Comparison of ENCODE assay signal across 8 mouse cellular contexts in the genomic region with DNA sequence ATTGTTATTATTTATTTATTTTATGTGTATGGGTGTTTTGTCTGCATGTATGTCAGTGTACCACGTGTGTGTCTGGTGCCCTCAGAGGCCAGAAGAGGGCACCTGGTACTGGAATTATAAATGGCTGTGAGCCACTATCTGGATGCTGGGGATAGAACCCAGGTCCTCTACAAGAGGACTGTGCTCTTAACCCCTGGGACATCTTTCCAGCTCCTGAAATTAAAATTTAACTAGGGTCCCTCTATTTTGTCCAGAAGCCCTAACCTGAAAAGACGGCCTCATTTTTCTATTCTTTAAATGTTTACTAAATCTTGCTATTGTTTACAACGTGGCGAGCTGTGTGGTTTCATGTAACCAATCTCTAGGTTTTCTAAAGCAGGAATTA. TPM values are rescaled to one million over a fixed set of nuclear protein-coding genes. Genes with fewer than 3 reads are reported as not detected.
DNase-seq lines count a peak whose midpoint lies in the region; ATAC-seq and TF ChIP-seq lines count a peak whose summit lies in the region.

No protein-coding gene starts in this region.

- H3K4me1 ChIP-seq in limb, embryonic 12.5 days (replicated peaks), result peaks cover 29% of the 10 kb centered on the region
- peaks cover 34% of the 10 kb centered on the region for H3K4me1 ChIP-seq in neural tube, embryonic 14.5 days (ENCODE audit: control insufficient read depth, insufficient read depth, low read length)

- peaks cover 39% of the 10 kb centered on the region for H3K27me3 ChIP-seq in limb, embryonic 12.5 days
- H3K27me3 ChIP-seq in neural tube, embryonic 14.5 days (ENCODE audit: control insufficient read depth, insufficient read depth, low read length), result no peaks in the 10 kb centered on the region

- intact Hi-C loops in gastrocnemius, adult 2 months (cut with DNase I), result loop anchor here (2.0 kb wide), 1 partner anchor 47 kb away; no protein-coding TSS in a partner anchor

- H3K36me3 ChIP-seq in limb, embryonic 12.5 days, result peaks cover 21% of the 10 kb centered on the region
- H3K36me3 ChIP-seq in neural tube, embryonic 14.5 days (ENCODE audit: control insufficient read depth, insufficient read depth, low read length), result peaks cover 12% of the 10 kb centered on the region

- peak overlapping the region; percentile 80 for H3K4me2 ChIP-seq in limb, embryonic 12.5 days
- peak overlapping the region; percentile 93; the same call in 1 of the 2 replicates for H3K4me2 ChIP-seq in neural tube, embryonic 14.5 days (ENCODE audit: low read depth, low read length)

- ATAC-seq in limb, embryonic 12.5 days (ENCODE audit: insufficient number of reproducible peaks, insufficient read depth, low FRiP score, low TSS enrichment, low read depth), result no peak; the same call in 1 of the 2 replicates
- no peak; the same call in 1 of the 2 replicates for ATAC-seq in neural tube, embryonic 14.5 days (ENCODE audit: low read depth)

- H3K9ac ChIP-seq in limb, embryonic 12.5 days (replicated peaks), result no peak overlapping the region
- peak overlapping the region; percentile 99; the same call in 1 of the 2 replicates for H3K9ac ChIP-seq in neural tube, embryonic 14.5 days (replicated peaks; ENCODE audit: low read depth, low read length)

- TF ChIP-seq CTCF in gastrocnemius, adult 2 months (IDR thresholded peaks at IDR 0.05), result peak; percentile 39

- H3K9me3 ChIP-seq in limb, embryonic 12.5 days, result no peaks in the 10 kb centered on the region
- no peaks in the 10 kb centered on the region for H3K9me3 ChIP-seq in neural tube, embryonic 14.5 days (ENCODE audit: control insufficient read depth, low read length)

- peak overlapping the region; percentile 99 for H3K27ac ChIP-seq in gastrocnemius, adult 2 months
- H3K27ac ChIP-seq in limb, embryonic 12.5 days, result no peak overlapping the region
- no peak overlapping the region for H3K27ac ChIP-seq in neural tube, embryonic 14.5 days (ENCODE audit: low read depth, low read length)

- peak overlapping the region; percentile 99 for H3K4me3 ChIP-seq in gastrocnemius, adult 2 months
- H3K4me3 ChIP-seq in limb, embryonic 12.5 days (replicated peaks), result peak overlapping the region; percentile 95
- H3K4me3 ChIP-seq in neural tube, embryonic 14.5 days (ENCODE audit: low read depth, low read length), result peak overlapping the region; percentile 99

- 32% methylated on average over 4 of the region's 4 CpGs for WGBS in limb, embryonic 12.5 days
- WGBS in neural tube, embryonic 14.5 days, result 32% methylated on average over 4 of the region's 4 CpGs

- no peak for DNase-seq in gastrocnemius, adult 2 months
- no peak for DNase-seq in gastrocnemius, postnatal 25 days
- DNase-seq in CD4-positive helper T cell, adult 2 months (ENCODE audit: low read depth, low spot score), result peak; percentile 55
- peak; percentile 7 for DNase-seq in fibroblast of lung, adult 2 months (ENCODE audit: low read depth)
- DNase-seq in urinary bladder, postnatal 4 days (ENCODE audit: low spot score in 2 of 2), result no peak
- no peak for DNase-seq in urinary bladder, postnatal 14 days (ENCODE audit: low spot score)

RNA-seq across cellular contexts. Expression of a gene that starts 0.4 kb away (rescaled TPM):
- 10 to 100 TPM; 91.3 to 98.3 TPM for total RNA-seq in gastrocnemius, adult 2 months (2021)
- 10 to 100 TPM; 88.3 to 90.8 TPM for total RNA-seq in gastrocnemius, postnatal 25 days (2021)
- polyA plus RNA-seq in limb, embryonic 12.5 days (2016; fragmentation: Nextera tagmentation; extraction: Ambion mirVana), result 174 and 183 TPM in 2 replicates
- polyA plus RNA-seq in neural tube, embryonic 14.5 days (2014; fragmentation: Nextera tagmentation; extraction: Ambion mirVana), result 298 and 305 TPM in 2 replicates

RNA-seq across cellular contexts. Expression of a gene that starts 2.6 kb away (rescaled TPM):
- under 1 TPM; 0.10 to 0.20 TPM for total RNA-seq in gastrocnemius, adult 2 months (2021)
- total RNA-seq in gastrocnemius, postnatal 25 days (2021), result under 1 TPM; 0.18 to 0.62 TPM
- 5.3 and 5.6 TPM in 2 replicates for polyA plus RNA-seq in limb, embryonic 12.5 days (2016; fragmentation: Nextera tagmentation; extraction: Ambion mirVana)
- polyA plus RNA-seq in neural tube, embryonic 14.5 days (2014; fragmentation: Nextera tagmentation; extraction: Ambion mirVana), result 117 and 147 TPM in 2 replicates

RNA-seq across cellular contexts. Expression of a gene that starts 23.1 kb away (rescaled TPM):
- 10 to 100 TPM; 16.2 to 18.7 TPM for total RNA-seq in gastrocnemius, adult 2 months (2021)
- 10 to 100 TPM; 12.7 to 14.3 TPM for total RNA-seq in gastrocnemius, postnatal 25 days (2021)
- polyA plus RNA-seq in limb, embryonic 12.5 days (2016; fragmentation: Nextera tagmentation; extraction: Ambion mirVana), result 17.2 and 19.8 TPM in 2 replicates
- polyA plus RNA-seq in neural tube, embryonic 14.5 days (2014; fragmentation: Nextera tagmentation; extraction: Ambion mirVana), result 16.1 and 17.4 TPM in 2 replicates

RNA-seq across cellular contexts. Expression of a gene that starts 45.9 kb away (rescaled TPM):
- 10 to 100 TPM; 69.0 to 71.4 TPM for total RNA-seq in gastrocnemius, adult 2 months (2021)
- 10 to 100 TPM; 48.3 to 53.5 TPM for total RNA-seq in gastrocnemius, postnatal 25 days (2021)
- polyA plus RNA-seq in limb, embryonic 12.5 days (2016; fragmentation: Nextera tagmentation; extraction: Ambion mirVana), result 144 and 145 TPM in 2 replicates
- polyA plus RNA-seq in neural tube, embryonic 14.5 days (2014; fragmentation: Nextera tagmentation; extraction: Ambion mirVana), result 117 and 123 TPM in 2 replicates

RNA-seq across cellular contexts. Expression of a gene that starts 54.3 kb away (rescaled TPM):
- total RNA-seq in gastrocnemius, adult 2 months (2021), result 1 to 10 TPM; 7.6 to 7.9 TPM
- 1 to 10 TPM; 4.7 to 6.9 TPM for total RNA-seq in gastrocnemius, postnatal 25 days (2021)
- polyA plus RNA-seq in limb, embryonic 12.5 days (2016; fragmentation: Nextera tagmentation; extraction: Ambion mirVana), result 27.3 and 28.0 TPM in 2 replicates
- 15.5 and 18.1 TPM in 2 replicates for polyA plus RNA-seq in neural tube, embryonic 14.5 days (2014; fragmentation: Nextera tagmentation; extraction: Ambion mirVana)

Comparison
In these comparisons a context has a peak if more than half of its experiments do, and no peak if none do; other contexts are left out.
1. DNase-seq: peak in CD4-positive helper T cell, adult 2 months (single experiment) and fibroblast of lung, adult 2 months (single experiment); none in gastrocnemius, adult 2 months (single experiment), gastrocnemius, postnatal 25 days (single experiment), urinary bladder, postnatal 4 days (0 of 2) and urinary bladder, postnatal 14 days (single experiment).
2. Peak in every context shown above with its lines, with median percentiles within 50 percentile points of each other: H3K4me3 ChIP-seq.